Mouse (Mus musculus) heart, postnatal 0 days (tissue): ENCODE data around the gene Ndufa3.
"Not testable (repeated sequence)": the region's sequence is repeated elsewhere in the genome, so short reads cannot be mapped to it uniquely, and the experiment has no call there.

ENCODE experiments used
- CTCF ChIP-seq: IDR thresholded peaks from 2 replicates; pipeline ENCODE4 v1.5.1; 2016; ENCODE audit warnings: antibody characterized with exemption, control low read depth, low read depth
- EP300 ChIP-seq: IDR thresholded peaks from 2 replicates; pipeline ENCODE4 v1.6.1; 2016; ENCODE audit warnings: antibody characterized with exemption, low read depth

- not testable (repeated sequence) for TF ChIP-seq CTCF, EP300
Measured at GRCm38 (mm10) chr7:3570580-3570979, 46.6 kb upstream of the Ndufa3 start.
